Mouse (Mus musculus): ENCODE data around the gene Olfr979.
"Not testable (repeated sequence)": the region's sequence is repeated elsewhere in the genome, so short reads cannot be mapped to it uniquely, and the experiment has no call there.

Gene Olfr979

DNA sequence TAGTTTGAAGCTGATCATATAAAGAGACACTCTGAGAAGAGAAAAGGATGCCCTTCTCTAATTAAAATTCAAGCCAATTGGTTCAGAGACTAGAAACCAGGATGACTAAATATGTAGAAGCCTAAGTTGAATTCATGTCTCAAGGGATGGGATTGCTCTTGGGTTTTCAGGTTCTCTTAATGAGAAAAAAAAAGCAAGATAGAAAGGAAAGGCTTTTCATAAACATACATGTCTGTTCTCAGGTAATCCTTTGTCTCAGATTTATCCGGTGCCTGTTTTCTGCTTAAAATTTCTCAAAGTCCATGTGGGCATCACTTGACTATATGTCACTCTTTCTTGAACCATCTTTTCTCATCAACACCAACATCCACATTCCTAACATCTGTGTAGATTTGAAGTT, at the start of gene Olfr979:
Olfr979 (minus strand) TSS at position 101 of the 400 bp plus-strand sequence.
- DNase-seq: no peak

- no peak for DNase-seq
These were observed 46.9 kb upstream of the Olfr979 start for GRCm38 (mm10) chr9:40050138-40050537.

- no peak for DNase-seq
These were observed 17.9 kb upstream of the Olfr979 start, which contains the start of gene Olfr981 for GRCm38 (mm10) chr9:40021164-40021563. TSS of gene Olfr981 (plus strand) at chr9:40021464.

- DNase-seq: no peak
These were observed 6.2 kb upstream of the Olfr979 start, which contains the start of gene Olfr980 for GRCm38 (mm10) chr9:40009482-40009881. TSS of gene Olfr980 (minus strand) at chr9:40009582.

- no peak for DNase-seq
These were observed 11.5 kb downstream of the Olfr979 start, which contains the start of gene Olfr978 for GRCm38 (mm10) chr9:39991813-39992212. TSS of gene Olfr978 (plus strand) at chr9:39992113.

DNA sequence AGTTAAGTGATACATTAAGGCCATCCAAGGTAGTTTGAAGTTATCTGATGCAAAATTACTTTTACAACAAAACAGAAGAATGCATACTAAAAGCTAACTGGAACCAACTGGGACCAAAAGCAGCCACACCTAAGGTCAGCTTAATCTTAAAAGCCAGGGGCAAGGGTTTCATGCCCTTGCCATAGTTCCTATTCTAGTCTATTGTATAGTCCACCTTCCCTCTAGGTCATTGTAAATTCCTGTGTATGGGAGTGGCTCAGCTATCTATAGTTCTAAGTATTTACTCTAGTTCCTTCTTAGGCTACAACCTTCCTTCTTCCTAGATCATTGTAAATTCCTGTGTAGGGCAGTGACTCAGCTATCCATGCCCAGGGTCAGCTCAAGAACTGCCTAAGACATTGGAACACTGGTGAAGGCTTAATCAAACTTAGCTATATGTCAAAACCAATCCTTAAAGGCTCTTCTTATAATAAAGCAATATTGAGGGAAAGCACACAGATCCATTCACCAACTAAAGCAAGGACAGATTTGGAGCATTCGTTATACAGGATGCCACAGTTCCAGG, 26.6 kb downstream of the Olfr979 start:
- not testable (repeated sequence) for DNase-seq

GRCm38 (mm10) chr9:39961033-39961432, 42.2 kb downstream of the Olfr979 start, which contains the start of gene Olfr976:
TSS of gene Olfr976 (minus strand) at chr9:39961133.
- not testable (repeated sequence) for DNase-seq

DNA sequence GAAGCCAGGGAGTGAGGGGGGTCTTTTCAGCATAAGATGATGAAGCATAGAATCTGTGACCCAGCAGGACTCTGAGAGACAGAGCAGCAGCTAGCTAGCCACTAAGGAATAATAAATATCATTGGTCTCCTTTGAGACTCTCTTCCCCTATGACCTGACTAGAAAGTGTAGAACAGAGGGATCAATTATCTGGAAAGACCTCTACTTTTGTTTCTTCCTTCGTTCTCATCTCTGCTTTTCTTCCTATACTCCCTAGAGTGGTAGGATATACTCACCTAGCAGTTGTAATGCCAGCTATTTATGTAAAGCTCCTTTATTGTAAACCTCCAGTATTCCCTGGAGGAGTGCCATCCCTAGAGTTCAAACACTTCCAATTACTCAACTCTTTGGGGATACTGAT, 51.3 kb downstream of the Olfr979 start, which contains the start of gene Olfr975:
Olfr975 (minus strand) TSS at position 101 of the 400 bp plus-strand sequence.
- no peak for DNase-seq
